Mouse (Mus musculus) frontal cortex, postnatal 25 days (tissue): ENCODE measurements around the gene Gm28048.

Experiments used
- DNase-seq, 2 experiments: peaks; one replicate each; pipeline ENCODE4 v3.0.0; 2022; ENCODE audit warnings: low spot score in 2 of 2

Gm28048 gene

GRCm38 (mm10) chr11:22981984-22982757, at the start of gene Gm28048, which contains the start of gene Commd1:
TSS of gene Gm28048 (minus strand) at chr11:22982090.
TSS of gene Commd1 (minus strand) at chr11:22982382.
- peak; percentile 92 to 97 for DNase-seq

DNA sequence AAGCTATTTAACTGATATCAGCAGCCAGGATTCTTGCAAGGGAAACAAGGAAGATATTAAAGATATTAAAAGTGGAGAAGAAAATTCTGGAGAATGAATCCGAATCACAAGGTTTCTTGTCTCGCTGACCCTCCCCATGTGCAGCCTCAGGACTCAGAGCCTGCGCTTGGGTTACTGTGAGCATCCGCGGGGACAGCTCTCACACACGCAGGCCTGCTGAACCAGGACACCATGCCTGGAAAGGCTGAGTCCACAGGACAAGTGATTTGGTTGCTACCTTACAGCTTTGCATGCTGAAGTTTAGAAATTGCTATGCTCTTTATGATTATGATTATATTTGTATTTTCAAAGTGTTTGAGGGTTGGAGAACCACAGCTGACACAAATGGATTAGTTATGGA, 47.5 kb upstream of the Gm28048 start:
- no peak for DNase-seq

DNA sequence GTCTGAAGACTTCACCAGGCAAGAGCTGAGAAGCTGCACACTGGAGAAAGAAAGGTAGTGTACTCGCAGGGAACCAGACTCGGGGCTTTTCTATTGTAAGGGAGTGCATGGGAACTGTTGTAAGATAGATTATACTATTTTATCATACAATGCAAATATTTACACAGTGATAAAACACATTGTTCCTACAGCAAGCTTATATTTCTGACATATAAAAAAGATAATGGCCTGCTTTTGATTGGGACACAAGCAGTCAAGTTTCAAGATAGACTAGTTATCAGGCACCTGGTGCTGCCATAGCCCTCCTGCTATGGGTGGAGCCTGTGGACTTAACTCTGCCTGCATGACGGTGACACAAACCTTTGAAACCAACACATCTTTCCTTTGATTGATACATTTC, 47.1 kb upstream of the Gm28048 start:
- no peak for DNase-seq

GRCm38 (mm10) chr11:23024169-23024568, 42.3 kb upstream of the Gm28048 start:
- DNase-seq: no peak

DNA sequence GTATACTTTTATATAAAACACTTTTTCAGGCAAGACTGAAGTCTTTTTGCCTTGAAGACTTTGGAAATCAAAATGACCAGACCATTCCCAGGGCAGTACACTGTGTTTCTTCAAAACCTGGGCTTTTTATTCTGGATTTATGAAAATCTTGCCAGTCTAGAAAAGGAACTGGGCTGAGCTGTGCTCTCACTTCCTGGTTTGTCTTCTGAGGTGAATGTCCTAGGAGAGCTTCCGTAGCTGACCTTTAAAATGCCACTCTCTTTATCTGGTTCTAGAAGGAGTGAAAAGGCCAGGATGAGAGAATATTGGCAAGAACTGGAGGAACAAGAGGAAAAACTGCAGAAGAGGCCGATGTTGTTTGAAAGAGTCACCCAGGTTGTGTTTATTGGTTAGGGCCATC, 41.3 kb upstream of the Gm28048 start:
- no peak for DNase-seq

DNA sequence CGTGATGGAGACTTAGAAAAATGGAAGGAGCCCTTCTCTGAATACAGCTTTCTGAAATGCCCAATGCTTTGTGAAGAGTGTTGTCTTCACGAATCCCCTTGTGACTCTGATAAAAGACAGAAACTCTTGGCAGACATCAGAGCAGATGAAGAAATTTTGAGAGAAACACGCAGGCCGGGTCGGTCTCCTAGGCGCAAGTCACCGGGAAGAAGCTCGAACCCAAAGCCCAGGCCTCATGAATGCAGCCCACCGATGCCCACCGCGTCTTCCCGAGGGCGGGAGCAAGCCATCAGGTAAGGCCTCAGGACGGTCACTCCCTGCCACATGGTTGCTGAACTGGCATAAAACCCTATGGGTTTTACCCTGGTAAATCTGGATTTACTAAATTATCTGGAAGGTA, 39.0 kb upstream of the Gm28048 start:
- DNase-seq: no peak

- DNase-seq: no peak
Observed at GRCm38 (mm10) chr11:23020116-23020770, 38.4 kb upstream of the Gm28048 start.

DNA sequence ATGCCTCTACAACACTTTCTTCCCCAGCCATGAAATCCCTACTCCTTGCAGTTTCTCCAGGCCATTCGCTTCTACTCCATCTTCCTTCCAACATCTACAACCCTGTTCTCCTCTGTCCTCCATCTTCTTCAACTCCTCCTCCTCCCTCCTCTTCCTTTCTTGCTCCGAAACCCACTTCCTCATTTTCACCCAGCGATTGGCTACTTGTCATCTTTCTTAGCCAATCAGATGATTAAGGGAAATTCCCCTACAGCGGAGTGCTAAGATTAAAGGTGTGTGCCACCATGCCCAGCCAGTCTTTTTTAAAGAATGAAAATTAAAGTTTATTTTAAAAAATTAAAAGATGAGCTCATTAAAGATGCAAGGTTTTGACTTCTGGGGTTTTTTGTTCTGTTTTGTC, 36.1 kb upstream of the Gm28048 start:
- no peak for DNase-seq

GRCm38 (mm10) chr11:23014996-23015395, 33.1 kb upstream of the Gm28048 start:
- DNase-seq: no peak

DNA sequence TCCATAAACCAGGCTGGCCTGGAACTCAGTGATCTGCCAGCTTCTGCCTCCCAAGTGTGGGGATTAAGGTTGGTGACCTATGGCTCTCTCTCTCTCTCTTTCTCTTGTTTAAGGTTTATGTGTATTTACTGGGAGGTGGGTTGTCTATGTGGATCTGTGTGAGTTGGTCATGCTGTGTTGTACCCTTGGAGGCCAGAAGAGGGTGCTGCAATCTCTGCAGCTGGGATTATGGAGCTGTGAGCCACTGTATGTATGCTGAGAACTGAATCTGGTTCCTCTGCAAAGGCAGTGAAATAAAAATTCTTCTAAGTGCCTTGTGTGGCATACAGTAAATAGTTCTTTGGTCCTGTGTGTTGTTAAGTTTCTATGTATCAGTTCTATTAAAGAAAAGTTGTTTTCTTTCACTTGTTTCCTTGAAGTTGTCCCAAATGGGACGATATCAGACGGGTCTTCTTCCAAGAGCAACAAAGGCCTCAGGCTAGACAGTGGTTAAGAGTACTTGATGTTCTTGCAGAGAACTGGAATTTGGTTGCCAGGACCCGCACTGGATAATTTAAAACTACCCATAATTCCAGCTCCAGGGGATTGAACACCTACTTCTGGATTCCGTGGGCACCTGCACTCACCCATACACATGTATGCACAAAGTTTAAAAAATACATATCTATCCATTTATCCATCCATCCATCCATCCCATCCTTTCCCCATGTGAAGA, 31.8 kb upstream of the Gm28048 start:
- DNase-seq: no peak

GRCm38 (mm10) chr11:23013096-23013495, 31.2 kb upstream of the Gm28048 start:
- no peak for DNase-seq

DNA sequence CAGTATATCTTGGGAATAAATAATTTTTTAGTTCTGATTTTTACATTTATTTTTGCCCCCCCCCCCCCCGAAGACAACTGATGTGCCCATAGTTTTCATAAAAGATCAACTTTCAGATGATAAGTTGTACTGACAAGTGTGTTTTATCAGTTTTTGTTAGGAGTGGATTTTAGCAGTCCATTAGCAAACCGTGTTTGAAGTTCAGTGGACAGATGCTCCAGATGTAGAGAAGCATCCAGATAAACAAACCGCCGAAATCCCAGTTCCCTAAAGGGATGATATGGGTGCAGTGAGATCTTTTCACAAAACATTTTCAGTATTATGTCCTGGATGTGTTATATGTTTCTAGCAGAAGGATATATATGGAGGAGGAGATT, 26.9 kb upstream of the Gm28048 start:
- no peak for DNase-seq

GRCm38 (mm10) chr11:23008181-23008823, 26.4 kb upstream of the Gm28048 start:
- peak in 1 of 2 experiments; percentile 61 for DNase-seq

GRCm38 (mm10) chr11:23007481-23008180, 25.7 kb upstream of the Gm28048 start, which contains the start of gene Fam161a:
TSS of gene Fam161a (plus strand) at chr11:23007531.
- peak; percentile 54 to 70 for DNase-seq

DNA sequence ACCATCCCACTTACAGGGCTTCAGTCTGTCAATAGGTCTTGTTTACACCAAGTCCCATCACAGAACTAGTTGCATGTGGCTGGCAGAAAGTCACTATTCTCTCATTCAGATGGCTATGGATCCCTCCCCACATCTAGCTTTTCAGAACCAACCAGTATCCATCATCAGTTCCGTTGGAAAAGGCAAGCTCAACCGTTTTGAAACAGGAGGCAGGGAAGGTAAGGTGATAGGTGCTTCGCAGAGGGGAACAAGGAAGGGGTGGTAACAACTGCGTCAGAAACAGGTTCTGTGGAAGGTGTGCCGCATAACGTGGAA, 25.2 kb upstream of the Gm28048 start:
- no peak for DNase-seq

DNA sequence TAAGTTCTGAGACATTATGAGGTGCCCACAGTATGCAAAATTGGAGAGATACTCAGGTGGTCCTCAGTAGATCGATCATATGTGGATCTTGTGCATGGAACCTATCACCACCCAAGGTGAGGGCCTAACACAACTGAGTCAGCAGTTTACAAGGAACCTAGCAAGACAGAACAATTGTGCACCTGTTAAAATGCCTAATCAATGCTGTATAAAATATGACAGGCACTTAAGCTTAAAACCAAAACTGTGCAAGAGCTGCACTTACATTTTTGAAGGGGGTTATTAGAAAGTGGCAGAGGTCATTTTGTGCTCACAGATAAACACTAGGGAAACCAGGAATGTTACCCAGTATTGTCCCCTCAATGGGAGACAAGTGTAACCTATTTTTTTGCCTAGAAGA, 23.4 kb upstream of the Gm28048 start:
- DNase-seq: no peak

DNA sequence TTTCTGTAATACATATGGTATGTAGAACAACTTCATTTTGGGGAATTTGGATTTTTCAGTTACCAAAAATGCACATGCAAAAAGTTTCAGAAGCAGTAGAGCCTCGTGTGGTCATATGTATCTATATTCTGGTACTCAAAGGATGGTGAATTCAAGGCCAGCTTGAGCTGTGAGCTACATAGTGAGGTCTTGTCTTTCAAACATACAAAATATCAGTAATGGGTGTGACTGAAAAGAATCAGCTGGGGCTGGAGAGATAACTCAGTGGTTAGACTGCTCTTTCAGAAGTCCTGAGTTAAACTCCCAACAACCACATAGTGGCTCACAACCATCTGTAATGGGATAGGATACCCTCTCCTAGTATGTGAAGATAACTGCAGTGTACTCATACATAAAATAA, 16.4 kb upstream of the Gm28048 start:
- DNase-seq: no peak

- DNase-seq: no peak
Observed at GRCm38 (mm10) chr11:22995461-22995860, 13.6 kb upstream of the Gm28048 start.

DNA sequence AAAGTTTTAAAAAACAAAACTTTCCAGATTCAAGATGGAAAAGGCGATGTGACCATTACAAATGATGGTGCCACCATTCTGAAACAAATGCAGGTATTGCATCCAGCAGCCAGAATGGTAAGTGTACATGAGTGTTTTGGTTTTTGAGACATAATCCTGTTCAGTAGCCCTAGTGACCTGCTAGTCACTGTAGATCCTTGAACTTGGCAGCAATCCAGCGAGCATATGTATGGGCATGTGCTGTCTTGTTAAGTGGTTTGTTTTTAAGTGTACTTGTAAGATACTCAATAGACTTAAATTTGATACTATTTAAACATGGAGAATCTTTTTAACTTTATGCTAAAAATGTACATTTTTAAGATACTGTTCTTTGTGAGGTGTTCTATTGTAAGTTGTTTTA, 12.4 kb upstream of the Gm28048 start:
- no peak for DNase-seq

- DNase-seq: no peak
Observed at GRCm38 (mm10) chr11:22991218-22991835, 9.4 kb upstream of the Gm28048 start.
